Mouse (Mus musculus): ENCODE measurements around the gene Rsph6a.

The Rsph6a gene

DNA sequence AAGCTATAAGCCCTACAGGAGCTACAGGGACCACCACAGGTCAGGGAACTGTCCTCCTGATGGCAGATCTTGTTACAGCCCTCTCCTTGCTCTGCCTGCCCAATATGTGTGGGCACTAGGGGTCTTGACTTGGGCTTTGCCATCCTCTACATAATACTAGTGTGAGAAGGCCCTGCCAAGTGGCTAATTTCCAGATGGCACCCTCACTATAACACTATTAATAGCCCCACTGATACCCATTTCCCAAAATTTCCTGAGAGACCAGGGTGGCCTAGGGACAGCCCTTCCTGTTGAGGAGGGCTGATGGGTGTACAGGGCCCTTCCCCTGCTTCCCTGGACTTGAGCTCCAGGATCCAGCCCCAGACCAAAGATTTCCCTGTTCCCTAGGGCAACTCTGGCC is 43.4 kb downstream of the Rsph6a start:
- no peak for DNase-seq (ENCODE audit: low read depth in 2 of 2, low spot score in 2 of 2)

DNA sequence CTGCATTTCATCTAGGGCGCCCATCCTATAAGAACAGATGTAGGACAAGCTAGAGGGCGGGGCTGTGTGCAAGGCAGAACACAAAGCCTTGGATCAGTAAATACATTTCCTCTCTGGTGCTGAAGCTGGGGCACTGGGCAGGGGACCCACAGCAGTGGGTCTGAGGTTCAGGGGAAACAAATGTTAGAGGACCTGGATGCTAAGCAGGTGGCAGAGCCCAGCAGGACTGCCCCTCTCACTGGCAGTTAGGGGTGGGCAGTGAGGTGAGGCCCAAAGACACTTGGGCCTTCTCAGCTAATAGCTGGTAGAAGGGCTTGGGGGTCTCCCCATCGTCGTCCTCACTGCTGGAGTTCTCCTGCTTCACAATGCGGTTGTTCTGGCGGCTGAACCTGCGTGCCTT is 44.3 kb downstream of the Rsph6a start:
- DNase-seq (ENCODE audit: low read depth in 2 of 2, low spot score in 2 of 2) = no peak

DNA sequence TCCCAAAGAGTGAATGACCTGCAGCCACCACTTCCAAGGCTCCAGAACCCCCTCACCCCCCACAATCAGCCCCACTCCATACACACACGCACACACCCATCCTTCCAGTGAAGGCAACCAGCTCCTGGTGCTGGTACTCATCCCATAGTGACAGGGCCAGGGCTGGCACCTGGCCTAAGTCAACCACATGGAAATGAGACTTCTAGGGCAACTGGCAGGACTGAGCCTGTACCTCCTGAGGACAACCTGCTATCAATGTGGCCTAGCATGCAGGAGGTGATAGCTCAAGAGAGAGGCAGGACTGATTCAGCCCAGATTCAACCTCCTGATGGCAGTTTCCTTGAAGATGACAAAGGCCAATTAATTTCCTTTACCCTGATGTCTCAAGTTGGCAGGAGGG is 45.8 kb downstream of the Rsph6a start:
- no peak for DNase-seq (ENCODE audit: low read depth in 2 of 2, low spot score in 2 of 2)

DNA sequence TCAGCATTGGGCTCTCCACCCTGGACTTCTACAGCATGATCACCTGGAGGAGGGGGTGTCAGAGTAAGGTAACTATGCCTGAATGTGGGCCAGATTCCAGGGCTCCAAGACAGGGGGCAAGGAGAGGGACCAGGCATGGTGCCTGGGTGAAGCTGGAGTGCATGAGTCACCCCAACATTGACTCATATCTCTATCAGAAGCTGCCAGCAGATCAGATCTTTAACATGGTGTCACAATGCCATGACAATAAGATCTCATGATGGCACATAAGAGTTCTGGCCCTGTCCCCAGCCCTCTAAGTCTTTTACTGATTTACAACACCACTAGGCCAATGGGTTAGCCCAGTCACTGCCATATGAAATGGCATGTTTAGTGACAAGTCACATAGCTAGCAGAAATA is 49.3 kb downstream of the Rsph6a start:
- DNase-seq (ENCODE audit: low read depth in 2 of 2, low spot score in 2 of 2) = no peak

DNA sequence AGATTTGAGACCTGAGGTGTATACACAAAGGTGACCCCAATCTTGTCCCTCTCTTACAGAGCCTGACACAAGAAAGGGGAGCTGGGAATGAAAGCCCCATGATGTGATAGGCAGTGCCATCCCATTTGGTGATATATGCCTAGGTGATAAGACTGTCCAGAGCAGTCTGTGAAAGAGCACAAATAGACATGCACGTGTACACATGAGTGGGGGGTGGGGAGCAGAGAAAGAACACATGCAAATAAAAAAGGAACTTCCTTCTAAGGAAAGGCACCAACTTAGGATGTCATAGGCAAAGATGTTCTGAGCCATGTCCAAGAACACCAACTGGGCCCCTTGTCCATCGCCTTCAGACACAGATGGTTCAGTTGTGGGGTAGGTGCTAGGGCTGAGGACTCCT is 50.0 kb downstream of the Rsph6a start:
- DNase-seq (ENCODE audit: low read depth in 2 of 2, low spot score in 2 of 2) = no peak

DNA sequence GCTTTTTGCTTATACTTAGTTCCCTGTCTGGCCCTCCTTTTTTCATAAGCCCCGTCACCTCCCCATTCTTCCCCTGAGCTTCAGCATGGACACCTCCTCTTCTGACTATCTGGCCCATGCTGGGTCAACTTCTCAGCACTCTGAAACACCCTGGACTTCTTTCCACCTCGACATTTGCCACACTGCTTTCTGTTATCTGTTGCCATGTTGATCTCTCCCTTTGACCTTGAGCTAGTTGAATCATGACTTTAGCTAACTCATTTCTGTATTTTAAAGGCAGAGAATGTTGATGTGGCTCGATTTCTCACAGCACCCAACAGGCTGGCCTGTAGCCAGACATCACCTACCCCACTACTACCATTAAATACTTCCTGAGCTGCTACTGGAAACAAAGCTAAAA is 52.9 kb downstream of the Rsph6a start:
- DNase-seq (ENCODE audit: low read depth in 2 of 2, low spot score in 2 of 2) = no peak

DNA sequence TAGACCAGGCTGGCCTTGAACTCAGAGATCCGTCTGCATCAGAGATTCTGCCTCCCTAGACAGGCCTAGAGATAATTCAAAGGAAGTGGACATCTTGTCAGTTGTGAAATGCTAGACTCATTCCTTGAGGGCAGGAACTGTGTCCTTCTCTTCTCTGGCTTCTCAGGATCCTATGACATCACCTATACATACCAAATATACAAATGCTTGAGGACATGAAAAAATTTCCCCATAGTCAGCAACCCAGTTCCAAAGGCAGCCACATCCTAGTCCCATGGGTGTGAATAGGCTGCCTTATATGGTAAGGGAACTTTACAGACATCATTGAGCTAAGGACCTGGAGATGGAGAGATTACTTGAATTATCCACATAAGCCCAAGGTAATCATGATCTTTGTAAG is 55.1 kb downstream of the Rsph6a start:
- DNase-seq (ENCODE audit: low read depth in 2 of 2, low spot score in 2 of 2) = no peak

DNA sequence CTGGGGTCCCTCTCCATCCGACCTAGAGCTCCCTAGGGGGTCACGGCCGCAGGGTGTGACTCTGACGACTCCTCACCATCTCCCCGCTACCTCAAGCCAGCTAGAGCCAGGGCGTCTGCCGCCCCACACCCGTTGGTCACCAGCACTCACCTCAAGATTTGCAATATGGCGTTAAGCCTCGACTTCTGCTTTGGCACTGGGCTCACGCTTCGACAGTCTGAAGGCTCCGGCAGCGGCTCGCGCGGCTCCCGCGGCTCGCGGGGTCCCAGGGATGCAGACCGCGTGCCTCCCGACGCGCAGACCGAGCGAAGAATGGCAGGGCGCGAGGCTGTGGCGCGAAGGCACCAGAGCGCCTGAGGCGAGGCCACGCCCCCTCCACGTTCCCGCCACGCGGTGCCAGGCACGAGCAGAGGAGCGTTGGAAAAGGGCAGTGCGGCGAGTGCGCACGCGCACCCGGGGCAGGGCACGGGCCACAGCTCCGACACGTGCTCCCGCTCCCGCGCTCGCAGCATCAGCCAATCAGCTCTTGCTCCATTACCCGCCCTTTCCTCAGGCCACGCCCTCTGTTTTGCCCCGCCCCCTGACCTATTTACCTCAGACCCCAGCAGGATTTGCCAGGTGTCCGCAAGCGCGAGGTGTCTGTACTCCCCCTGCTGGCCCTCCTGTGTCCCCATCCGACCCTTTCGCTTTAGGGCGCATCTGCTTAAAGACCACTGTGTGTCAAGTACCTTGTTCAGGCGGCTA is 63.7 kb downstream of the Rsph6a start, which contains the start of gene Gm4969:
Gene Gm4969, minus strand, starts transcription at position 341 of the 744 bp plus-strand sequence.
- DNase-seq (ENCODE audit: low read depth in 2 of 2, low spot score in 2 of 2) = peak in 1 of 2 experiments; percentile 16

DNA sequence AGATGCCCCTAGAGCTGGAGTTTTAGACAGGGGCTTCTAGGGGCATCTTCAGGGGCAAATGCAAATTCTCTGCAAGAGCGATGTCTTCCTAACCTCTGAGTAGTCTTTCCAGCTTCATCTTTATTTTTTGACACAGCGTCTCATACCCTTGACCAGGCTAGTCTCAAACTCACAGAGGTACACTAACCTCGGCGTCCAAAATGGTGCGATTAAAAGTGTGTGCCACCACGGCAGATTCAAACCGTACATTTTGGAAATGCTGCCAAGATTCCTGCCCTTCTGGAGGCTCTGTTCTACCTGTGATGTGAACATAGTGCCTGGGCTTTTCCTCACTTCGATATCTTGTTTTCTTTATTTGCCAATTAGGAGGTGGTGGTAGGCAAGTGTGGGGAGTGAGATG is 64.6 kb downstream of the Rsph6a start:
- no peak for DNase-seq (ENCODE audit: low read depth in 2 of 2, low spot score in 2 of 2)

DNA sequence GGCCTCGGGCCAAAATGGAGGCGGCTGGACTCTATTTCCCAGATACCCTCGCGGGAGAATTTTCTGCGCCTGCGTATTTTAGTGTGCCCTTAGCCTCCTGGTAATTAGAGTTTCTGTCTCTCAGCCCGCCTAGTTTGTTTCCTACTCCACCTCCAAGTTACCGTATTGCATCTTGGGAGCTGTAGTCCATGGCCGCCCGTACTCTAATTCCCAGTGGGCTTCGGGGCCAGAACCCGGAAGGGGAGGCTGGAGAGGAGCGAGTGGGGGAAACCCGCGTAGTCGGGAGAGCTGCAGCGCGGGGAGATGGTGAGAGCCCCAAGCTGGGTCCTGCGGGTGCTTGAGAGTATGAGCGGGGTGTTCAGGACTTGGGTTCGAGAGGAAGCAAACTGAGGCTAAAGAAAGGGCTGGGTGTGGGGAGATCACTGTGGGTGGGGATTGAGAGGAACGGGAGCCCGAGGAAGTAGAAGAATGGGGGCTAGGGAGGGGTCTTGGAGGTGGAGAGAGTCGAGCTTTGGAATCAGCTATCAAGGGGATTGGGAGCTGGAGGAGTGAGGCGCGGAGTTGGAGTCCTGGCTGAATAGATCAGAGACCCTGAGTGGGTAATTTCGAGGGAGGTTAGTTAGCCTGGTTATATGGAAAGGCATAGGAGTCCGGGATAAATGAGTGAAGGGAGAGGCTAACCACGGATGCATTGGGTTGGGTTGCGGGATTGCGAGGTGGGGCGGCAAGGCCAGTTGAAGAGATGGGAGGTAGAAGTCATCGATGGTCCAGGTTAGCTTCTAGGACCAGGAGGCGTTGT is 65.3 kb downstream of the Rsph6a start, which contains the start of gene Fbxo46:
Gene Fbxo46, plus strand, starts transcription at position 229 of the 799 bp plus-strand sequence.
- peak; percentile 89 to 93 for DNase-seq (ENCODE audit: low read depth in 2 of 2, low spot score in 2 of 2)

DNA sequence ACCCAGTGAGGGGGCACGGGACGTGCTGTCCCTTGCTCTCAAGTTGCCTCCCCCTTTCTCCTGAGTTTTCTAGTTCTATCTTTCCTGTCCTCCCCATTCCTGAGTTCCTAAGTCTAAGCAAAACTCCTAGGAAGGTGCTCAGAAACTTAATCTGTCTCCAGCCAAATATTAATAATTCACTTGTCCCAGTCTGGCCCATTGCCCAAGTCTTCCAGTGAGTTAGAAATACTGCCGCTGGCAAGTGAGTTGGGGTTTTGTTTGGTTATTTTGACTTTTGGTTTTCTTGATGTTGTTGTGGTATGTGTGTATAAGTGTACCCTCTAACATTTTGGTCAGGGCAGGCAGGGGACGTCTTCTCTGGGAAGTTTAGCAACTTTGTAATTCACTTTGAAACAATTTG is 67.2 kb downstream of the Rsph6a start:
- no peak for DNase-seq (ENCODE audit: low read depth in 2 of 2, low spot score in 2 of 2)

All from CD8-positive naive resting alpha-beta T cell, adult 2 months (primary cell).